Mouse (Mus musculus): ENCODE measurements around the gene Mfap1a. TPM values are rescaled to one million over a fixed set of nuclear protein-coding genes. Genes with fewer than 3 reads are reported as not detected.
"Not testable (repeated sequence)": the region's sequence is repeated elsewhere in the genome, so short reads cannot be mapped to it uniquely, and the experiment has no call there.

The Mfap1a gene
- polyA plus RNA-seq, 1 experiment from 2014 or later: 32.5 TPM

GRCm38 (mm10) chr2:121474180-121474535 lies 32.3 kb downstream of the Mfap1a start:
- H3K4me3 ChIP-seq (replicated peaks): peak overlapping the region; percentile 59
- no peak overlapping the region for H3K27ac ChIP-seq
- no peaks in the 10 kb centered on the region for H3K27me3 ChIP-seq
- ATAC-seq (ENCODE audit: insufficient number of reproducible peaks, insufficient read depth, low FRiP score, low TSS enrichment, low read depth): peak; percentile 40; the same call in 1 of the 2 replicates
- peak overlapping the region; percentile 81 for H3K4me2 ChIP-seq
- H3K9ac ChIP-seq (replicated peaks): 0 out of 2 replicates have a peak overlapping the region, but pooled peaks have one; percentile 60
- WGBS: 30% methylated on average over 8 of the region's 8 CpGs
- no peaks in the 10 kb centered on the region for H3K9me3 ChIP-seq
- H3K4me1 ChIP-seq (replicated peaks): no peaks in the 10 kb centered on the region
- peaks cover 7% of the 10 kb centered on the region; the same call in 1 of the 2 replicates for H3K36me3 ChIP-seq

DNA sequence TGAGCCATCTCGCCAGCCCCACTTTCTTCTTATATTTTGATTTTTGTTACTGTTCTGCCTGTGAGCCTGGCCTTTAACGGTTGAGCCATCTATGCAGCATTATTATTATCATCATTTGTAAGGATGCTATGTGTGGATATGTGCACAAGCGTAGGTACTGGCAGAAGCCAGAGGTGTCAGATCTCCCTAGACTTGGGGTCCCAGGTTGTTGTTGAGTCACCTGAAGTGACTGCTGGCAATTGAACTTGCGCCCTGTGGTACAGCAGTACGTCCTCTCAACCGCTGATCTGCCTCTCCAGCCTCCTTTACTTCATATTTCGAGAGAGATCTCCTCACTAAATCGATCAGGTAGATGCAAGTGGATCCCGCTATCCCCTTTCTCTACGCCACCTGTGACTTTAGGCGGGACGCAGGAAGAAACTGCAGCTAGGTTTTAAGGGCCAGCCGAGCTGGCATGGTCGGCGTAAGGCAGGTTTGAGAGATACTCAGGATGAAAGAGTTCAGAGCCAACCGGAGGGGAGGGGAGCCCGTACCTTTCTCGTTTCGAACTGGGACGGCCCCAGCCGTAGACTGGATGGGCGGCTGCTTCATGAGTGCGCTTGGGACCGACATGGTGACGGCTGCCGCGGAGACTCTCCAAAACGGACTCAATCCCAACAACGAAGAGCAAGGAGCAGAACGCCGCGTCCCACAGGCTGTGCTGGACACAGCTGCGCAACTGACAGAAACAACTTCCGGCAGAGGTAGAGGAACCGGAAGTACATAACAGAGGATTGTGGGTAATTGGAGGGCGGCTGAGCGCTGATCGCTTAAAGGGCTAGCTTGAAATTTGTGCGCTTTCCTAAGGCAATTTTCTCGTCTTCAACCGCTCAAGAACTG lies 32.9 kb downstream of the Mfap1a start, which contains the start of gene Mfap1b:
Gene Mfap1b (minus strand): TSS at position 767 of the 879 bp plus-strand sequence.
- Histone ChIP-seq H3K4me2 (peak within 1 kb of the TSS; percentile 81), H3K4me3 (replicated peaks) (peak within 1 kb of the TSS; percentile 59), H3K9ac (replicated peaks) (peak within 1 kb of the TSS; percentile 60)
- not testable (repeated sequence) for H3K9me3 ChIP-seq; H3K27ac ChIP-seq; H3K4me1 ChIP-seq (replicated peaks); H3K27me3 ChIP-seq; H3K36me3 ChIP-seq
- peak; percentile 81 for ATAC-seq (ENCODE audit: insufficient number of reproducible peaks, insufficient read depth, low FRiP score, low TSS enrichment, low read depth)
- WGBS: 6% methylated on average over 41 of the region's 41 CpGs

GRCm38 (mm10) chr2:121472783-121473182 lies 33.7 kb downstream of the Mfap1a start:
- not testable (repeated sequence) for H3K9ac ChIP-seq (replicated peaks); H3K27ac ChIP-seq; ATAC-seq (ENCODE audit: insufficient number of reproducible peaks, insufficient read depth, low FRiP score, low TSS enrichment, low read depth); H3K27me3 ChIP-seq; H3K4me3 ChIP-seq (replicated peaks); H3K36me3 ChIP-seq; H3K4me1 ChIP-seq (replicated peaks); H3K9me3 ChIP-seq
- peak overlapping the region; percentile 81 for H3K4me2 ChIP-seq
- 86% methylated on average over 3 of the region's 3 CpGs for WGBS

- WGBS: 40% methylated on average over 1 of the region's 6 CpGs
- not testable (repeated sequence) for H3K36me3 ChIP-seq; ATAC-seq (ENCODE audit: insufficient number of reproducible peaks, insufficient read depth, low FRiP score, low TSS enrichment, low read depth)
These were observed 37.5 kb downstream of the Mfap1a start for GRCm38 (mm10) chr2:121468982-121469381.

DNA sequence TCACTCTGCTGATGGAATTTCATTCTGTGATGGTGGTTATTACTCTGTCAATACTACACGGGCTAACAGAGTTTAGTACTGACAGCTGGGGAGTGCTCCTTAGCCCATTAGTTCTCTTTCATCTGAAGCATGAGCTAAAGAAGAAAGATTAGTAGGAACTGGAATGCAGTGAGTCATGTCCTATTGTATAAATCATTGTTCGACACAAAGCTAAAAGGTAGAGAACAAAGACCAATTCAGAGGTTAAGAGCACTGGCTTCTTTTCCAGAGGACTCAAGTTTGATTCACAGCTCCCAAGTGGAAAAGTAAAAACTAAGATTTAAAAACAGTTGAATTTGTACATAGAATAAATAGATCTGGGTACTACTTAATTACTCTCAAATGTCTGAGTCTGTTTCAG lies 46.4 kb downstream of the Mfap1a start:
- Histone ChIP-seq H3K27me3 (no peaks in the 10 kb centered on the region), H3K4me1 (replicated peaks) (peaks cover 10% of the 10 kb centered on the region), H3K9ac (replicated peaks) (no peak overlapping the region), H3K36me3 (peaks cover 31% of the 10 kb centered on the region), H3K27ac (no peak overlapping the region), H3K4me2 (no peak overlapping the region), H3K9me3 (no peaks in the 10 kb centered on the region), H3K4me3 (replicated peaks) (no peak overlapping the region)
- ATAC-seq (ENCODE audit: insufficient number of reproducible peaks, insufficient read depth, low FRiP score, low TSS enrichment, low read depth): no peak
- WGBS: 73% methylated on average over 2 of the region's 2 CpGs

More at GRCm38 (mm10) chr2:121468982-121469381, 37.5 kb downstream of the Mfap1a start:
- H3K9ac ChIP-seq (replicated peaks); H3K9me3 ChIP-seq; H3K4me2 ChIP-seq; H3K4me1 ChIP-seq (replicated peaks); H3K27me3 ChIP-seq; H3K27ac ChIP-seq; H3K4me3 ChIP-seq (replicated peaks): not testable (repeated sequence)

DNA sequence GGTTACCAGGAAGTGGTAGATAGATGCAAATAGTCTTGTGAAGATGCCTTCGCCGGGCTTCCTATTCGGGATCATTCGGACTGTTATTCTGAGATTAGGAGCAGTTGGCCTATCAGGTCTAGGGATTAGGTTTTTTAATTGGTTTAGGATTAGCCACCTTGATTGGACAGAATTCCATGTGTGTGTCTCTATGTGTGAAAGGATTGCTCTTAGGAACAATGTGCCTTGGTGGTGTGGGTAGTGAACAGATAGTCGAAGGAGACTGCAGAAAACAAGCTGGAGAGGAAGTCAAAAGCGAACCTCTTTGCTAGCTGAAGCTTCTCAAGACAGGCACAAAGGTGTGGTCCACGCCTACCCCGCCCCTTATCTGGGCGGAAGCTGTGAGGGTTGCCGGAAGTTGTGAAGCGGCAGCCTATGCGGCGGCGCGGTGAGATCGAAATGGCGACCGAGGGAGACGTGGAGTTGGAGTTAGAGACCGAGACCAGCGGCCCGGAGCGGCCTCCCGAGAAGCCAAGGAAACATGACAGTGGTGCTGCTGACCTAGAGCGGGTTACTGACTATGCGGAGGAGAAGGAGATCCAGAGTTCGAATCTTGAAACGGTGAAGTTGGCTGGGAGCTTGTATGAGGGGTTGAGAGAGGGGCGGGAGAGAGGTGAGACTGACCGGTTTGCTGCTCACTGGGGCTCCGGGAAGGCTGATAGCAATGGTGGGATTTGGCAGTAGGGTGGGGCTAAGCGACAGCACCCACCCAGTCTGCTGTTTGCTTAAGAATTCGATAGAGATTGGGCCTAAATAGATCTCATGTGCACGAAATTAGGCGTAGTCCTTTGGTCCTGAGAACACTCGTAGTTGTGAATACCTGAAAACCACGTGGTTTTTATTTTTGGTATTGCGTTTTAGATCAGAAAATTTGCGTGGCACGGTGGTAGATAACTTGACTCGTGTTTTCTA lies 49.5 kb downstream of the Mfap1a start, which contains the start of gene Serinc4:
Gene Serinc4 (minus strand): TSS at position 90 of the 951 bp plus-strand sequence.
- Histone ChIP-seq H3K4me2 (peak within 1 kb of the TSS; percentile 70), H3K4me3 (replicated peaks) (peak within 1 kb of the TSS; percentile 73), H3K36me3 (peaks cover 57% of the 10 kb centered on the region), H3K9me3 (no peaks in the 10 kb centered on the region), H3K4me1 (replicated peaks) (peaks cover 14% of the 10 kb centered on the region), H3K27ac (peak within 1 kb of the TSS; percentile 70), H3K27me3 (no peaks in the 10 kb centered on the region), H3K9ac (replicated peaks) (peak within 1 kb of the TSS; percentile 79)
- peak; percentile 80 for ATAC-seq (ENCODE audit: insufficient number of reproducible peaks, insufficient read depth, low FRiP score, low TSS enrichment, low read depth)
- WGBS: 5% methylated on average over 41 of the region's 41 CpGs

DNA sequence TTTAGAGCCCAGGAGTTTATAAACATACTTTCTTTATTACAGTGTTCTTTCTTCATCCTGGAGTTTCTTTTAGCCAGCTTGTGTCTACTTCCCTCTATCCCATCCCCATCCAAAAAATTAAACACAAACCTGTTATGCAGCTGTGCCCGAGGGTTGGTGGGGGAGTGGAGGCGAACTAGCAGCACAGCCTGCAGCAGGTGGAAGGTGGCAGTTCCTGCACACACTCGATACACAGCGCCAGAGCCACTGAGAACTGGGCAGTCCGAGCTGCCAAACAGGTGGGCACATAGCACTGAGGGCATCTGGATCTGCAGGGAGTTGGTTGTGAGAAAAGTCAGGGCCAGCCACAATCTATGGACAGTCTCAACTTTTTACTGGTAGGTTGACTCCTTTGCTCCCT lies 50.9 kb downstream of the Mfap1a start:
- WGBS: 75% methylated on average over 5 of the region's 5 CpGs
- Histone ChIP-seq H3K27ac (no peak overlapping the region), H3K4me2 (no peak overlapping the region), H3K9ac (replicated peaks) (no peak overlapping the region), H3K4me1 (replicated peaks) (peaks cover 23% of the 10 kb centered on the region), H3K27me3 (no peaks in the 10 kb centered on the region), H3K36me3 (peaks cover 55% of the 10 kb centered on the region), H3K9me3 (no peaks in the 10 kb centered on the region), H3K4me3 (replicated peaks) (no peak overlapping the region)
- no peak for ATAC-seq (ENCODE audit: insufficient number of reproducible peaks, insufficient read depth, low FRiP score, low TSS enrichment, low read depth)

DNA sequence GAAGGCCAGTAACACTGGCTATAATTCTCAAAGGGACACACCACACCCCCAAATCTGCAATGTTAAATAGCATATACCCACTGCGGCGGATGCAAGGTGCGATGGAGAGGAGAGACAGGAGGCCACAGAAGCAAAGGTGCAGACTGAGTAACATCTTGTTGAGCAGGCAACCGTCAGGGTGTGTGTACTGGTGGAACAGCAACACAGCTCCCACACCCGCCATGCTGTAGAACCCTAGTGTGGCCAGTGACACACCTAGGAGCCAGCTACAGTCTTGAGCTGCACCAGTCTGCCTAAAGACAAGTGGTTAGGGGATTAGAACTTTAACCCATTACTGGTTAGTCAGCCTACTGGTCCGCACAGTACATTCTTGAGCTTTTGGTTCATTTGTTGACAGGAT lies 52.5 kb downstream of the Mfap1a start:
- Histone ChIP-seq H3K9me3 (no peaks in the 10 kb centered on the region), H3K9ac (replicated peaks) (no peak overlapping the region), H3K4me2 (no peak overlapping the region), H3K27me3 (no peaks in the 10 kb centered on the region), H3K4me3 (replicated peaks) (no peak overlapping the region), H3K27ac (no peak overlapping the region), H3K36me3 (peaks cover 40% of the 10 kb centered on the region), H3K4me1 (replicated peaks) (peaks cover 28% of the 10 kb centered on the region)
- no peak for ATAC-seq (ENCODE audit: insufficient number of reproducible peaks, insufficient read depth, low FRiP score, low TSS enrichment, low read depth)
- 89% methylated on average over 6 of the region's 6 CpGs for WGBS

- peaks cover 33% of the 10 kb centered on the region for H3K36me3 ChIP-seq
- H3K4me2 ChIP-seq: no peak within 1 kb of the TSS
- 76% methylated on average over 4 of the region's 4 CpGs for WGBS
- no peaks in the 10 kb centered on the region for H3K27me3 ChIP-seq
- no peak within 1 kb of the TSS for H3K4me3 ChIP-seq (replicated peaks)
- no peak within 1 kb of the TSS for H3K9ac ChIP-seq (replicated peaks)
- no peak for ATAC-seq (ENCODE audit: insufficient number of reproducible peaks, insufficient read depth, low FRiP score, low TSS enrichment, low read depth)
- no peaks in the 10 kb centered on the region for H3K9me3 ChIP-seq
- peaks cover 28% of the 10 kb centered on the region for H3K4me1 ChIP-seq (replicated peaks)
- H3K27ac ChIP-seq: no peak within 1 kb of the TSS
These were observed 53.5 kb downstream of the Mfap1a start, which contains the start of gene Hypk for GRCm38 (mm10) chr2:121452990-121453389. TSS of gene Hypk (plus strand) at chr2:121453290.

GRCm38 (mm10) chr2:121452361-121452760 lies 54.1 kb downstream of the Mfap1a start:
- WGBS: 82% methylated on average over 4 of the region's 4 CpGs
- Histone ChIP-seq H3K4me3 (replicated peaks) (no peak overlapping the region), H3K4me2 (no peak overlapping the region), H3K4me1 (replicated peaks) (peaks cover 23% of the 10 kb centered on the region), H3K27ac (no peak overlapping the region), H3K9me3 (no peaks in the 10 kb centered on the region), H3K27me3 (no peaks in the 10 kb centered on the region), H3K36me3 (peaks cover 33% of the 10 kb centered on the region), H3K9ac (replicated peaks) (no peak overlapping the region)
- no peak for ATAC-seq (ENCODE audit: insufficient number of reproducible peaks, insufficient read depth, low FRiP score, low TSS enrichment, low read depth)

DNA sequence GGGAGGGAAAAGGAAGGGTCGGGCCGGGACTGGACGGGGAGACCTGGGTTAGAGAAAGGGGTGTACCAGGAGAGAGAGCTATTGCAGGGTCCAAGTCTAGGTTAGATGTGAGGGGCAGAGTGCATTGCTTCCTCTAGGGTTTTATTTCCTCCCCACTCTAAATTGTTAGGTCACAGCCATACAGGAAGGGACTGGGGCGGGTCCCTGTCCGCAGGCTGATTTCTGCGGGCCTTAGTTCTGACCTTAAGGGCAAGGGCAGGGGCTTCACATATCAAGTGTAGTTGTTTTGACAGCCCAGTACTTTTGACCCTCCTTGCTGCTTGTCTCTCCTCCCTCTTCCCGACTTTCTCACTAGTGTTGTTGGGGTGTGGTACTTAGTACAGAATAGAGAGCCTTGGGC lies 56.4 kb downstream of the Mfap1a start:
- ATAC-seq (ENCODE audit: insufficient number of reproducible peaks, insufficient read depth, low FRiP score, low TSS enrichment, low read depth): no peak
- peak overlapping the region; percentile 95 for H3K9ac ChIP-seq (replicated peaks)
- peaks cover 32% of the 10 kb centered on the region for H3K36me3 ChIP-seq
- H3K27me3 ChIP-seq: no peaks in the 10 kb centered on the region
- H3K9me3 ChIP-seq: no peaks in the 10 kb centered on the region
- H3K27ac ChIP-seq: peak overlapping the region; percentile 96
- H3K4me3 ChIP-seq (replicated peaks): peak overlapping the region; percentile 98
- peak overlapping the region; percentile 90 for H3K4me2 ChIP-seq
- WGBS: 2% methylated on average over 7 of the region's 7 CpGs
- H3K4me1 ChIP-seq (replicated peaks): peaks cover 18% of the 10 kb centered on the region
